Mouse (Mus musculus) heart, embryonic 10.5 days (tissue): ENCODE results near the gene Fam98b. TPM values are rescaled to one million over a fixed set of nuclear protein-coding genes. Genes with fewer than 3 reads are reported as not detected.

ENCODE experiments used
- DNase-seq: peaks from one replicate; pipeline ENCODE4 v3.0.0-alpha.2; 2017; ENCODE audit warnings: low spot score
- H3K27ac ChIP-seq: fragments of 300-500 bp; sonication (generic); 2 replicates; pipeline ENCODE4 v1.5.1; 2016; ENCODE audit warnings: mild to moderate bottlenecking
- H3K27me3 ChIP-seq: fragments of 300-500 bp; sonication (generic); 2 replicates; pipeline ENCODE4 v1.6.1; 2016; ENCODE audit warnings: mild to moderate bottlenecking; ENCODE audit not compliant: poor library complexity, insufficient read depth, severe bottlenecking
- H3K36me3 ChIP-seq: fragments of 300-500 bp; sonication (generic); 2 replicates; pipeline ENCODE4 v1.6.1; 2016; ENCODE audit warnings: mild to moderate bottlenecking, moderate library complexity
- H3K4me1 ChIP-seq: fragments of 300-500 bp; sonication (generic); 2 replicates; pipeline ENCODE4 v1.6.1; 2016; ENCODE audit warnings: mild to moderate bottlenecking
- H3K4me3 ChIP-seq: fragments of 300-500 bp; sonication (generic); 2 replicates; pipeline ENCODE4 v1.5.1; 2016; ENCODE audit warnings: mild to moderate bottlenecking, moderate library complexity
- H3K9me3 ChIP-seq: fragments of 300-500 bp; sonication (generic); 2 replicates; pipeline ENCODE4 v1.6.1; 2016; ENCODE audit warnings: mild to moderate bottlenecking, moderate library complexity
- WGBS: fragments of 180-500 bp; shearing (Covaris S2); methylation state at CpG from one replicate; pipeline ENCODE4 v1.1.7; 2016; 5-methylcytosine and 5-hydroxymethylcytosine counted together
- polyA plus RNA-seq: library from polyadenylated mRNA; unstranded; fragments of >200 nt; fragmentation: Nextera tagmentation; extraction: Ambion mirVana; gene quantifications from 2 replicates; pipeline ENCODE4 v1.2.1, GENCODE M21; 2016

The Fam98b gene
- polyA plus RNA-seq, 1 experiment from 2014 or later = 11.9 TPM

GRCm38 (mm10) chr2:117231257-117231656 lies 18.3 kb upstream of the Fam98b start:
- peak; percentile 90 for DNase-seq
- 0 out of 2 replicates have a peak, but pooled peaks cover 6% of the 10 kb centered on the region for H3K4me1 ChIP-seq
- no peak overlapping the region for H3K27ac ChIP-seq
- H3K9me3 ChIP-seq = no peaks in the 10 kb centered on the region
- H3K4me3 ChIP-seq = no peak overlapping the region
- WGBS = 9% methylated on average over 13 of the region's 13 CpGs
- H3K27me3 ChIP-seq = 0 out of 2 replicates have a peak, but pooled peaks cover 12% of the 10 kb centered on the region
- no peaks in the 10 kb centered on the region for H3K36me3 ChIP-seq

GRCm38 (mm10) chr2:117241953-117242352 lies 7.6 kb upstream of the Fam98b start:
- DNase-seq = no peak
- Histone ChIP-seq H3K36me3 (no peaks in the 10 kb centered on the region), H3K4me1 (no peaks in the 10 kb centered on the region), H3K9me3 (no peaks in the 10 kb centered on the region), H3K27ac (no peak overlapping the region), H3K27me3 (peaks cover 13% of the 10 kb centered on the region), H3K4me3 (no peak overlapping the region)
- WGBS = 78% methylated on average over 4 of the region's 4 CpGs

- H3K27ac ChIP-seq = peak overlapping the region; percentile 97
- H3K36me3 ChIP-seq = no peaks in the 10 kb centered on the region
- peak; percentile 76 for DNase-seq
- no peaks in the 10 kb centered on the region for H3K9me3 ChIP-seq
- peaks cover 7% of the 10 kb centered on the region; the same call in 1 of the 2 replicates for H3K4me1 ChIP-seq
- no peaks in the 10 kb centered on the region for H3K27me3 ChIP-seq
- peak overlapping the region; percentile 89 for H3K4me3 ChIP-seq
- under 1% methylated on average over 21 of the region's 24 CpGs for WGBS
These were observed 517 bp downstream of the Fam98b start for GRCm38 (mm10) chr2:117250001-117250510.

- Histone ChIP-seq H3K4me3 (no peak overlapping the region), H3K27me3 (no peaks in the 10 kb centered on the region), H3K36me3 (peaks cover 8% of the 10 kb centered on the region; the same call in 1 of the 2 replicates), H3K27ac (no peak overlapping the region), H3K4me1 (peaks cover 5% of the 10 kb centered on the region; the same call in 1 of the 2 replicates), H3K9me3 (no peaks in the 10 kb centered on the region)
- no peak for DNase-seq
- WGBS = 81% methylated on average over 2 of the region's 2 CpGs
These were observed 5.9 kb downstream of the Fam98b start for GRCm38 (mm10) chr2:117255415-117255814.

- peaks cover 18% of the 10 kb centered on the region for H3K36me3 ChIP-seq
- no peak overlapping the region for H3K4me3 ChIP-seq
- no peak overlapping the region for H3K27ac ChIP-seq
- no peak for DNase-seq
- no peaks in the 10 kb centered on the region for H3K9me3 ChIP-seq
- no peaks in the 10 kb centered on the region for H3K4me1 ChIP-seq
- no peaks in the 10 kb centered on the region for H3K27me3 ChIP-seq
- 61% methylated on average over 1 of the region's 1 CpGs for WGBS
These were observed 8.1 kb downstream of the Fam98b start for GRCm38 (mm10) chr2:117257617-117258016.

GRCm38 (mm10) chr2:117262184-117262583 lies 12.6 kb downstream of the Fam98b start:
- Histone ChIP-seq H3K4me3 (no peak overlapping the region), H3K9me3 (no peaks in the 10 kb centered on the region), H3K36me3 (peaks cover 39% of the 10 kb centered on the region), H3K27ac (no peak overlapping the region), H3K27me3 (no peaks in the 10 kb centered on the region), H3K4me1 (no peaks in the 10 kb centered on the region)
- no peak for DNase-seq
- WGBS = 90% methylated on average over 5 of the region's 5 CpGs

GRCm38 (mm10) chr2:117263786-117264408 lies 14.4 kb downstream of the Fam98b start:
- 66% methylated on average over 11 of the region's 11 CpGs for WGBS
- H3K36me3 ChIP-seq = peaks cover 47% of the 10 kb centered on the region
- no peak overlapping the region for H3K27ac ChIP-seq
- H3K27me3 ChIP-seq = no peaks in the 10 kb centered on the region
- no peaks in the 10 kb centered on the region for H3K9me3 ChIP-seq
- H3K4me3 ChIP-seq = no peak overlapping the region
- no peak for DNase-seq
- H3K4me1 ChIP-seq = no peaks in the 10 kb centered on the region

GRCm38 (mm10) chr2:117288291-117288690 lies 38.8 kb downstream of the Fam98b start:
- no peak overlapping the region for H3K27ac ChIP-seq
- H3K36me3 ChIP-seq = no peaks in the 10 kb centered on the region
- H3K27me3 ChIP-seq = 0 out of 2 replicates have a peak, but pooled peaks cover 4% of the 10 kb centered on the region
- H3K4me3 ChIP-seq = no peak overlapping the region
- H3K9me3 ChIP-seq = no peaks in the 10 kb centered on the region
- H3K4me1 ChIP-seq = no peaks in the 10 kb centered on the region
- no peak for DNase-seq
- 87% methylated on average over 7 of the region's 7 CpGs for WGBS

- Histone ChIP-seq H3K27ac (no peak overlapping the region), H3K4me1 (no peaks in the 10 kb centered on the region), H3K27me3 (no peaks in the 10 kb centered on the region), H3K9me3 (no peaks in the 10 kb centered on the region), H3K4me3 (no peak overlapping the region), H3K36me3 (no peaks in the 10 kb centered on the region)
- 82% methylated on average over 16 of the region's 16 CpGs for WGBS
- no peak for DNase-seq
These were observed 50.3 kb downstream of the Fam98b start for GRCm38 (mm10) chr2:117299596-117300448.

GRCm38 (mm10) chr2:117303391-117304350 lies 54.1 kb downstream of the Fam98b start:
- Histone ChIP-seq H3K36me3 (no peaks in the 10 kb centered on the region), H3K27ac (no peak overlapping the region), H3K4me3 (no peak overlapping the region), H3K27me3 (no peaks in the 10 kb centered on the region), H3K4me1 (no peaks in the 10 kb centered on the region), H3K9me3 (no peaks in the 10 kb centered on the region)
- 86% methylated on average over 12 of the region's 12 CpGs for WGBS
- no peak for DNase-seq

GRCm38 (mm10) chr2:117304941-117305340 lies 55.4 kb downstream of the Fam98b start:
- no peaks in the 10 kb centered on the region for H3K36me3 ChIP-seq
- no peak for DNase-seq
- H3K27me3 ChIP-seq = no peaks in the 10 kb centered on the region
- no peaks in the 10 kb centered on the region for H3K4me1 ChIP-seq
- WGBS = 78% methylated on average over 5 of the region's 5 CpGs
- no peak overlapping the region for H3K27ac ChIP-seq
- H3K9me3 ChIP-seq = no peaks in the 10 kb centered on the region
- no peak overlapping the region for H3K4me3 ChIP-seq

GRCm38 (mm10) chr2:117307959-117308358 lies 58.4 kb downstream of the Fam98b start:
- WGBS = 77% methylated on average over 3 of the region's 3 CpGs
- no peak overlapping the region for H3K4me3 ChIP-seq
- H3K36me3 ChIP-seq = no peaks in the 10 kb centered on the region
- no peaks in the 10 kb centered on the region for H3K9me3 ChIP-seq
- no peak for DNase-seq
- H3K4me1 ChIP-seq = no peaks in the 10 kb centered on the region
- no peak overlapping the region for H3K27ac ChIP-seq
- no peaks in the 10 kb centered on the region for H3K27me3 ChIP-seq
